Mouse (Mus musculus): Measurements from ENCODE around the gene Fras1. TPM values are rescaled to one million over a fixed set of nuclear protein-coding genes. Genes with fewer than 3 reads are reported as not detected.

The Fras1 gene
- polyA plus RNA-seq, 1 experiment from 2014 or later = 0.81 TPM

- no peak overlapping the region for H3K9ac ChIP-seq
- H3K27me3 ChIP-seq = no peaks in the 10 kb centered on the region
- WGBS (ENCODE audit: insufficient replicate concordance) = 48% methylated on average over 5 of the region's 5 CpGs
- H3K27ac ChIP-seq (replicated peaks) = no peak overlapping the region
- no peak overlapping the region for H3K4me2 ChIP-seq
- no peaks in the 10 kb centered on the region for H3K4me1 ChIP-seq (replicated peaks)
- no peaks in the 10 kb centered on the region for H3K36me3 ChIP-seq (replicated peaks)
- no peak for ATAC-seq (ENCODE audit: insufficient read depth)
- no peaks in the 10 kb centered on the region for H3K9me3 ChIP-seq (replicated peaks)
- no peak overlapping the region for H3K4me3 ChIP-seq (replicated peaks)
Observed at GRCm38 (mm10) chr5:96622604-96623352, 249.0 kb downstream of the Fras1 start.

DNA sequence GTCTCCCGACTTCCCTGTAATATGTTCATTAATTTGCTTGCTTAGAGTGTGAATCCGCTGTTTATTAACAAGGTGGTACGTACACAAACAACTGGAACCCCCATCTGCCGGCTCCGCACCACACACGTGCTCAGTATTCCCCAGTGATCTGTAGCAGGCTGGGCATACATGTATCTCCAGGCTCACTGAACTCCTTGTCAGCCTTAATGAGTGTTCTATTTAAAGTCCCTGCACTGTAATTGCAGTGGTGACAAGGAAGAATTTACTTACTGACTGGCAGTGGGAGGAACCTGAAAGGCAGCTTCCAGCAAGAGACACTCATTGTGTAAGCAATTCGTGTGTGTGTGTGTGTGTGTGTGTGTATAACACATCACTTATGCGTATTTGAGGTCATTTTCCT, 256.1 kb downstream of the Fras1 start:
- H3K4me1 ChIP-seq (replicated peaks) = no peaks in the 10 kb centered on the region

DNA sequence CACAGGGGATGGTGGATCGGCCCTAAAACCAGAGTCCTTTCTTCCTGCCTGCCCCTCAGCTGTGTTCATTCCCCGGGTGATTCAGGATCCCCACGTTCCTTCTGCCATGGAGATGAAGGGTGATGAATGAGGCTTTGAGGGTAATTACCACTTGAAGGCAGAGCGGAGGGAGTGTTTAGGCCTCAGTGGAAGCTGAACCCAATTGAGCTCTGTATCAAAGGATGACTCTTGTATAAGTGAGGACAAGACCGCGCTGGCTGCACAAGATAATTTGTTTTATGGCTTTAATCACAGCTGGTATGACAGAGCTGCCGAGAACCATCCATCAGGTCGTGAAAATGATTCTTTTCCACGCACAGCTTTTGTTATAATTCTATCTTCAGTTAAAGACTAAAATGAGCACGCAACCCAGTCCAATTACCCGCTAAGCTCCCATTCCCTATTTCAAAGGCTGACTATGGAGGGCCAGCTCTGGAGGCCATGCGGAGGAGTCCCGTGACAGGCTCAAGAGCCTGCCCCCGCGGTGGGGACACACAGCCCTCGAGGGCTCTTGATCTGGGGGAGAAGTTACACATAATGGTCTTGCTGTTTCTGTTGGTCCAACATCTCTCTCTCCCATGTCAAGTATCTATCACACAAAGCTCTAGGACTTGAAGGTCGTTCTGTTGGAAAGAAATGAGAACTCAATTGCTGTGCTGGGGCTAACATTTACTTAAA, 261.5 kb downstream of the Fras1 start:
- Histone ChIP-seq H3K9ac (no peak overlapping the region), H3K27ac (replicated peaks) (no peak overlapping the region), H3K4me2 (no peak overlapping the region), H3K4me3 (replicated peaks) (no peak overlapping the region), H3K36me3 (replicated peaks) (no peaks in the 10 kb centered on the region), H3K4me1 (replicated peaks) (no peaks in the 10 kb centered on the region), H3K9me3 (replicated peaks) (no peaks in the 10 kb centered on the region), H3K27me3 (no peaks in the 10 kb centered on the region)
- 69% methylated on average over 17 of the region's 17 CpGs for WGBS (ENCODE audit: insufficient replicate concordance)
- no peak for ATAC-seq (ENCODE audit: insufficient read depth)

More for the DNA sequence above, 256.1 kb downstream of the Fras1 start:
- H3K9ac ChIP-seq = no peak overlapping the region
- no peaks in the 10 kb centered on the region for H3K9me3 ChIP-seq (replicated peaks)
- H3K36me3 ChIP-seq (replicated peaks) = no peaks in the 10 kb centered on the region
- no peaks in the 10 kb centered on the region for H3K27me3 ChIP-seq
- no peak overlapping the region for H3K27ac ChIP-seq (replicated peaks)
- no peak overlapping the region for H3K4me3 ChIP-seq (replicated peaks)
- WGBS (ENCODE audit: insufficient replicate concordance) = 71% methylated on average over 8 of the region's 8 CpGs
- no peak for ATAC-seq (ENCODE audit: insufficient read depth)
- H3K4me2 ChIP-seq = no peak overlapping the region

DNA sequence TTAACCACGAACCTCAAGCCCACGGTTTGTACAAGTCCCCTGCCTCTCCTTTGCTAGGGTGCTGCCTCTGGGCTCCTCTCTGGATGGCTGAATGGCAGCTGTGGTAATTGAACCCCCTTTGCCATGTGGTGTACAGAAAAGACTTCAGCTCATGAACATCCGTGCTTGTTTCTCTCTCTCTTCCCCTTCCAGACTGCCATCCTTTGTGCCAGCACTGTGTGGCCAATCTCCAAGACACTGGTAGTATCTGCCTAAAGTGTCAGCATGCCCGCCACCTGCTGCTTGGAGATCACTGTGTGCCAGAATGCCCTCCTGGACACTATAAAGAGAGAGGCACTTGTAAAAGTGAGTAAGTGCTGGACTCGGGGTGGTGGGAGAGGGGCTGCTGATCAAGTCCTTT, 262.1 kb downstream of the Fras1 start:
- no peak overlapping the region for H3K4me3 ChIP-seq (replicated peaks)
- no peak overlapping the region for H3K27ac ChIP-seq (replicated peaks)
- no peaks in the 10 kb centered on the region for H3K27me3 ChIP-seq
- H3K4me2 ChIP-seq = no peak overlapping the region
- no peak overlapping the region for H3K9ac ChIP-seq
- ATAC-seq (ENCODE audit: insufficient read depth) = no peak
- H3K36me3 ChIP-seq (replicated peaks) = no peaks in the 10 kb centered on the region
- H3K4me1 ChIP-seq (replicated peaks) = no peaks in the 10 kb centered on the region
- H3K9me3 ChIP-seq (replicated peaks) = no peaks in the 10 kb centered on the region
- 44% methylated on average over 5 of the region's 5 CpGs for WGBS (ENCODE audit: insufficient replicate concordance)

- Histone ChIP-seq H3K4me3 (replicated peaks) (no peak overlapping the region), H3K36me3 (replicated peaks) (no peaks in the 10 kb centered on the region), H3K27me3 (no peaks in the 10 kb centered on the region), H3K9me3 (replicated peaks) (no peaks in the 10 kb centered on the region), H3K9ac (no peak overlapping the region), H3K4me2 (no peak overlapping the region), H3K4me1 (replicated peaks) (no peaks in the 10 kb centered on the region), H3K27ac (replicated peaks) (no peak overlapping the region)
- no peak for ATAC-seq (ENCODE audit: insufficient read depth)
- WGBS (ENCODE audit: insufficient replicate concordance) = 54% methylated on average over 6 of the region's 6 CpGs
Observed at GRCm38 (mm10) chr5:96639213-96639910, 265.6 kb downstream of the Fras1 start.

DNA sequence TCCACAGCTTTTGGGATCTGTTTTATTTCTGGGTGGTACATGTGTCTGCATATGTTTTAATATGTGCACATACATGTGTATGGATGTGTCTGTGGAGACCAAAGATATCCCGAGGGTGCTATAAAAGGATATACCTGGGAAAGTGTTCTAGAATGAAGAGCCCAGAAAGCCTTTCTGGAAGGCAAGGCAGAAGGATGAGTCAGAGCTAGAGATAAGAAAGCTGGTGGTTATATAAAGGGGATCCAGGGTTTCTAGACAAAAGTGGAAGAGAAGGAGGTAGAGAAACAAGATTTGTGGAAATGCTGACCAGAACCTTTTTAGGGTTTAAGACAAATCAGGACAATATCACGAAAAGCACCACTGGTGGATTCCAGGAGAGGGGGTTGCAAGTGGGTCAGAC, 267.5 kb downstream of the Fras1 start:
- WGBS (ENCODE audit: insufficient replicate concordance) = 58% methylated on average over 2 of the region's 2 CpGs
- no peaks in the 10 kb centered on the region for H3K36me3 ChIP-seq (replicated peaks)

DNA sequence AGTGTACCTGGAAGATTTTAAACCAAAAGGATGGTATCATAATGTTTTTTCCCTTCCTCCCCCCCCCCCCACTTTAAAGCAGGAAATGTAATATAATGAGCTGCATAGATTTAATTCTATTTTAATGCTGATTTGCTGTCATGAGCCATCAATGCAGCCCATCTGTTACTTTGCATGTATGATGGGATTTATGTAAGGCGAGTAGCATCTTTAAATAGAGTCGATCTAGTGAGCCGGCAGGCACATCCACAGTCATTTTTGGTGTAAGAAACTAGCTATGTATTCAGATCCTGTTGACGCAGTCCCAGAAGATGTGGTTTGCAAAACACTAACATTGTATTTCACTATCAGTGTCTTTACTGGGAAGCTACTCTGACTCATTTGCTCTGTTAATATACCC, 301.9 kb downstream of the Fras1 start:
- WGBS (ENCODE audit: insufficient replicate concordance) = 74% methylated on average over 4 of the region's 4 CpGs
- Histone ChIP-seq H3K4me1 (replicated peaks) (no peaks in the 10 kb centered on the region), H3K4me2 (no peak overlapping the region), H3K9me3 (replicated peaks) (no peaks in the 10 kb centered on the region), H3K27me3 (no peaks in the 10 kb centered on the region), H3K36me3 (replicated peaks) (no peaks in the 10 kb centered on the region), H3K9ac (no peak overlapping the region), H3K4me3 (replicated peaks) (no peak overlapping the region), H3K27ac (replicated peaks) (no peak overlapping the region)
- no peak for ATAC-seq (ENCODE audit: insufficient read depth)

More for the DNA sequence above, 267.5 kb downstream of the Fras1 start:
- Histone ChIP-seq H3K4me2 (no peak overlapping the region), H3K27me3 (no peaks in the 10 kb centered on the region), H3K9me3 (replicated peaks) (no peaks in the 10 kb centered on the region), H3K9ac (no peak overlapping the region), H3K4me1 (replicated peaks) (no peaks in the 10 kb centered on the region), H3K4me3 (replicated peaks) (no peak overlapping the region), H3K27ac (replicated peaks) (no peak overlapping the region)
- ATAC-seq (ENCODE audit: insufficient read depth) = no peak

DNA sequence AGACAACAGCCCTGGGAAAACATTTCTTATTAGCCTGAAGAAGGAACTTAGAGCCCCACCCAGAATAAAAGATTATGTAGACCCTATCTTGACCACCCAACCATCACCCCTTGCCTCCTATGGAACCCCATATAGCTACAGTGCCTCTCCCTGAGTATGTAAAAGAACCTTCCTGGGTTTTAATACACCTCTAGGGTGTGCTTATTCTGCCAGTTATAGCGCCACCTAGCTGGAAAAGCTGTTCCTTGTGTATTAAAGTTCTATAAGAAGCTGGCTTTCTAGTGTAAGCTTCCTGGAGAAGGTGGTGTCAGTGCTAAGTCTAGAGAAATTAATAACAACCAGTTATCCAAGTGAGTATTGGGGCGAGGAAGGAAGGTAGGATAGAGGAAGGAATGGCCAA, 303.7 kb downstream of the Fras1 start:
- no peak overlapping the region for H3K27ac ChIP-seq (replicated peaks)
- no peaks in the 10 kb centered on the region for H3K4me1 ChIP-seq (replicated peaks)
- H3K4me3 ChIP-seq (replicated peaks) = no peak overlapping the region
- no peaks in the 10 kb centered on the region for H3K27me3 ChIP-seq
- no peak for ATAC-seq (ENCODE audit: insufficient read depth)
- H3K36me3 ChIP-seq (replicated peaks) = no peaks in the 10 kb centered on the region
- no peaks in the 10 kb centered on the region for H3K9me3 ChIP-seq (replicated peaks)
- H3K9ac ChIP-seq = no peak overlapping the region
- H3K4me2 ChIP-seq = no peak overlapping the region
- 12% methylated on average over 2 of the region's 2 CpGs for WGBS (ENCODE audit: insufficient replicate concordance)

DNA sequence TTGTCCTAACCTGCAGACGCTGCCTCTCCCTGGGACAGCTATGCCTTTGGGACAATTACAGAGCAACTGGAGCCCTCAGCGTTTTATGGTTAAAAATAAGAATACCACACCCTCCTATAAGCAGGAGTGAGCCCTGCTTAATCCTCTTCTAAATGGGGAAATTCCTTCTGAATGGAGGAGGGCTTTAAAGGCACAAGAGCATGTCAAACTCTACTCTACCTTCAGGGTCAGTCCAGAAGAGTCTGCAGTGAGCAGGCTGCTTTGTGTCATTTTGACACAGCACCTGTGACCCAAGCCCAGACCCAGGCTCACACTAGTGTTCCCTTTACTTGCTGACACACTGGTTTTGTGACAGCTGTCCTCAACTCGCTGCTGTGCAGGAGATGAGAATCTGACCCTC, 307.3 kb downstream of the Fras1 start:
- Histone ChIP-seq H3K36me3 (replicated peaks) (no peaks in the 10 kb centered on the region), H3K27me3 (no peaks in the 10 kb centered on the region), H3K9me3 (replicated peaks) (no peaks in the 10 kb centered on the region), H3K4me1 (replicated peaks) (no peaks in the 10 kb centered on the region), H3K4me2 (no peak overlapping the region), H3K4me3 (replicated peaks) (no peak overlapping the region), H3K27ac (replicated peaks) (no peak overlapping the region), H3K9ac (no peak overlapping the region)
- WGBS (ENCODE audit: insufficient replicate concordance) = 43% methylated on average over 3 of the region's 3 CpGs
- no peak for ATAC-seq (ENCODE audit: insufficient read depth)

GRCm38 (mm10) chr5:96682777-96683176, 309.0 kb downstream of the Fras1 start:
- no peaks in the 10 kb centered on the region for H3K4me1 ChIP-seq (replicated peaks)
- H3K27me3 ChIP-seq = no peaks in the 10 kb centered on the region
- no peaks in the 10 kb centered on the region for H3K9me3 ChIP-seq (replicated peaks)
- ATAC-seq (ENCODE audit: insufficient read depth) = no peak
- no peaks in the 10 kb centered on the region for H3K36me3 ChIP-seq (replicated peaks)
- H3K4me3 ChIP-seq (replicated peaks) = no peak overlapping the region
- H3K27ac ChIP-seq (replicated peaks) = no peak overlapping the region
- H3K4me2 ChIP-seq = no peak overlapping the region
- no peak overlapping the region for H3K9ac ChIP-seq
- 63% methylated on average over 2 of the region's 2 CpGs for WGBS (ENCODE audit: insufficient replicate concordance)

DNA sequence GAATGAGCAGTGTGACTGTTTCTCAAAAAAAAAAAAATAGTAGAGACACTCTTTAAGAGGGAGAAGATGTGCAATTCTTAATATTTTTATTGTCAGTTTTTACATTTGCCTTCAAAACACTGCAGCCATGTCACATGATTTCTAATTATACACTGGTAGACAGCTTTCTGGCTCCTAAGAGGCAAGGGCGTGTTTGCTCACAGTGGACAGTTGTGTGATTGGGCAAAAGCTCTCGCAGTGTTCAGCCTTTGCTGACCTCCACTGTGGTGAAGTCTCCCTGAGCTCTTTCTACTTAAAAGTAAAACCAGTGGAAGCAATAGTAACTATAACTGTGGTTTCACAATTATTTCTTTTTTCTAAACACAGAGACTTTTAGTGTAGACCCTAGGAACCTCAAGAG, 315.1 kb downstream of the Fras1 start:
- Histone ChIP-seq H3K4me3 (replicated peaks) (no peak overlapping the region), H3K9me3 (replicated peaks) (no peaks in the 10 kb centered on the region), H3K36me3 (replicated peaks) (no peaks in the 10 kb centered on the region), H3K27me3 (no peaks in the 10 kb centered on the region), H3K27ac (replicated peaks) (no peak overlapping the region), H3K4me2 (no peak overlapping the region), H3K4me1 (replicated peaks) (no peaks in the 10 kb centered on the region), H3K9ac (no peak overlapping the region)
- ATAC-seq (ENCODE audit: insufficient read depth) = no peak
- WGBS (ENCODE audit: insufficient replicate concordance) = 61% methylated on average over 2 of the region's 2 CpGs

All from liver, embryonic 15.5 days (tissue).